Mouse (Mus musculus) testis, adult 2 months (tissue): ENCODE measurements around the gene Cecr2. TPM values are rescaled to one million over a fixed set of nuclear protein-coding genes. Genes with fewer than 3 reads are reported as not detected.

ENCODE experiments used
- H3K27ac ChIP-seq: fragments of 200-500 bp; 2 replicates; pipeline ENCODE4 v1.5.1; 2012; ENCODE audit warnings: low read depth, low read length; ENCODE audit not compliant: control insufficient read depth, insufficient read depth
- H3K27me3 ChIP-seq: fragments of 200-500 bp; 2 replicates; pipeline ENCODE4 v1.6.1; 2012; ENCODE audit warnings: mild to moderate bottlenecking, low read length, moderate library complexity; ENCODE audit not compliant: control insufficient read depth, insufficient read depth
- H3K36me3 ChIP-seq: fragments of 200-500 bp; 2 replicates; pipeline ENCODE4 v1.6.1; 2012; ENCODE audit warnings: mild to moderate bottlenecking, low read length; ENCODE audit not compliant: control insufficient read depth, insufficient read depth
- H3K4me1 ChIP-seq: fragments of 200-500 bp; 2 replicates; pipeline ENCODE4 v1.6.1; 2012; ENCODE audit warnings: low read length; ENCODE audit not compliant: control insufficient read depth, insufficient read depth
- H3K4me3 ChIP-seq: fragments of 200-500 bp; 2 replicates; pipeline ENCODE4 v1.5.1; 2012; ENCODE audit warnings: low read depth, mild to moderate bottlenecking, low read length, moderate library complexity, mixed read lengths; ENCODE audit not compliant: control insufficient read depth
- CTCF ChIP-seq: fragments of 200-500 bp; IDR thresholded peaks from 2 replicates; pipeline ENCODE4 v1.5.1; 2012; ENCODE audit warnings: low read depth, mild to moderate bottlenecking, inconsistent platforms, low read length, moderate library complexity; ENCODE audit not compliant: control insufficient read depth, insufficient read depth, insufficient replicate concordance
- POLR2A ChIP-seq: fragments of 200-500 bp; IDR thresholded peaks from 2 replicates; pipeline ENCODE4 v1.6.1; 2012; ENCODE audit warnings: low read depth, mild to moderate bottlenecking, inconsistent platforms, low read length, moderate library complexity; ENCODE audit not compliant: control insufficient read depth
- polyA plus RNA-seq: library from polyadenylated mRNA; depleted of rRNA; stranded (reverse); fragments of >200 nt; gene quantifications from 2 replicates; pipeline ENCODE4 v1.2.3, GENCODE M21; 2012

Cecr2 gene
- polyA plus RNA-seq, 1 experiment: 16.8 TPM

DNA sequence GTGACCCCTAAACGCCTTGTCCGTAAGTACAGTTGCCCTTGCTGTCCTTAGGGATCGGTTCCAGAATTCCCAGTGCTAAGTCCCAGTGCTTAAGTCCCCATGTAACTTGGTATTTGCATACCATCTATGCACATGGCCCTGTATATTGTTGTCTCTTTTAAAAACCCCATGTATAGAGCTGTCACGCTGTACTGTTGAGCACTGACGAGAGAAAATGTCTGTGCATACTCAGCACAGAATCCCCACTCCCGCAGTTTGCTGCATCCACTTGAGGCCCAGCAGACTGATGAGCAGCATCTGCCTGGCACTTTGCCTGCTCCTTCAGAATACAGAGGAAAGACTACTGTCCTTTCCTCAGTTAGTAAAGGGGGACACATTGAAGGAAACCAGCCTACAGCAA is 107.6 kb downstream of the Cecr2 start:
- Histone ChIP-seq H3K4me3 (no peak overlapping the region), H3K27me3 (no peaks in the 10 kb centered on the region), H3K27ac (no peak overlapping the region), H3K36me3 (no peaks in the 10 kb centered on the region), H3K4me1 (no peaks in the 10 kb centered on the region)
- TF ChIP-seq CTCF: no peak
- no peak for TF ChIP-seq POLR2A

DNA sequence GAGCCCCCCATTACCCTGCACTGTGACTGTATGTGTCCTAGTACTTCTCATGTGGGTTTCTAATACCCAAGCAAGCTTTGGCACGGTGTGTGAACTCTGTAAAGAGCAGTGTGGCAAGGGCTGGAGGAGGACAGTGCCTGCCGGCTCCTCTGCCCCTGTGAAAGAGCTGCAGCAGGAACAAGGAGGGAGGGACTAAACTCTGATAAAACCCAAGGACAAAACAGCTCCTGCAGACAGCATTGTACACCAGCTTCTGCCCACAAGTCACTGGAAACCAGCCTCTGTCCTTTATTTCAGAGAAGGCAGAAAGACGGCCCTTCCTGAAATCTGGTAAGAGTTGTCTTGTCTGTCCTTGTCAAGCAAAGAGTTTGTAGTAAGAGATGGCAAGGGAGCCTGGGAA is 110.1 kb downstream of the Cecr2 start:
- peaks cover 2% of the 10 kb centered on the region for H3K4me1 ChIP-seq
- TF ChIP-seq POLR2A: no peak
- TF ChIP-seq CTCF: no peak
- H3K27me3 ChIP-seq: no peaks in the 10 kb centered on the region
- no peaks in the 10 kb centered on the region for H3K36me3 ChIP-seq
- no peak overlapping the region for H3K4me3 ChIP-seq
- peak overlapping the region; percentile 60 for H3K27ac ChIP-seq

DNA sequence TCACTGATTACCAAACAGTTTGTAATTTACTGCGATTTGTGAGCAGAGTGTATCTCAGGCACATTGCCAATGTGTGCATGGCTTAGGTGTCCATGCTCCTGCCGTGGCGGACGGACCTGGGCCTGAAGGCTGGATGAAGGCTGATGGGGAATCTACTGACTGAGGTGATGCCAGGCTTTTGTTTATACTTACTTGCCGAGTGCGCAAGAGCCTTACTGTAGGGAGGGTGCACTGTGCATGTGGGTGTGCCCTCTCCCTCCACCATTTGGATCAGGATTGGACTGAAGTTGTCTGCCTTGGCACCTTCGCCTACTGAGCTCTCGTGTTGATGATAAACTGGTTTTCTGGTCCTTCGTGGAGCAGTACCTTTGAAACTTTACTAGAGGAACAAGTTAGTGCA is 111.4 kb downstream of the Cecr2 start:
- Histone ChIP-seq H3K27ac (no peak overlapping the region), H3K4me1 (peaks cover 7% of the 10 kb centered on the region), H3K4me3 (no peak overlapping the region), H3K36me3 (no peaks in the 10 kb centered on the region), H3K27me3 (no peaks in the 10 kb centered on the region)
- no peak for TF ChIP-seq CTCF
- TF ChIP-seq POLR2A: no peak

DNA sequence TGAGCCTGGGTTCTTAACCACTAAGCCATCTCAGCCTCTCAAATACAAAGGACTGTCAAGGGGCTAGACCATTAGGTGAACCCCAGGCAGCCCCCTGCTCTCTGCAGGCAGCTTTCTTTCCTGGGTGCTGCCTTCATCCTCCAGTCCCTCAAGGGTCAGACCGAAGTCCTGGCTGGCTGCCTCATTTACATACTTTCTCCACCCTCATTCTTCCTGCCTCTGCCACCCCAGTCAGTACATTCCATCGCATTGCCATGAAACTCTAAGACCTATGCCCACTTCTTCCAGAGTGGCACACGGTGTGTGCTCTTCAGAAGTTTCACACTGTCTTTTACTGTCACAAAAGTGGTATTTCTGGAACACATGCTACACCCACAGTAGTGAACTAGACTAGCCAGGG is 112.1 kb downstream of the Cecr2 start:
- no peak overlapping the region for H3K4me3 ChIP-seq
- no peaks in the 10 kb centered on the region for H3K36me3 ChIP-seq
- H3K27me3 ChIP-seq: no peaks in the 10 kb centered on the region
- no peak overlapping the region for H3K27ac ChIP-seq
- TF ChIP-seq CTCF: no peak
- TF ChIP-seq POLR2A: no peak
- peaks cover 7% of the 10 kb centered on the region for H3K4me1 ChIP-seq

DNA sequence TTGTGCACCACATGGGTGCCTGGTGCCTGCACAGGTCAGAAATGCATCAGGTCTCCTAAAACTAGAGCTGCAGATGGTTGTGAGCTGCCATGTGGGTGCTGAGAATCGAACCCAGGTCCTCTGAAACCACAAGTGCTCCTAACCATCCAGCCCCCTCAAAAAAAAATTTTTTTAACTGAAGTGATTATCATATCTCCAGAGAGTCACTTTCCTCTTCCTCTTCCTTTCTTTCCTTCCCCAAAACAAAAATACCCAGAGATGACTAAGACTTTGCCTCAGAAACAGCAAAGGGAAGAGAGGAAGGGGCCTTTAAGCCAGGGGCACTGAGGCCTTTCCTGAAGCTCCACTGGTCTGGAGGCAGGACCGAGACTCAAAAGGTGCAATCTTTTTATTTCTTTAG is 116.8 kb downstream of the Cecr2 start:
- no peak overlapping the region for H3K27ac ChIP-seq
- peaks cover 12% of the 10 kb centered on the region for H3K4me1 ChIP-seq
- TF ChIP-seq POLR2A (no peak), CTCF (no peak)
- H3K27me3 ChIP-seq: no peaks in the 10 kb centered on the region
- H3K36me3 ChIP-seq: no peaks in the 10 kb centered on the region
- H3K4me3 ChIP-seq: no peak overlapping the region

DNA sequence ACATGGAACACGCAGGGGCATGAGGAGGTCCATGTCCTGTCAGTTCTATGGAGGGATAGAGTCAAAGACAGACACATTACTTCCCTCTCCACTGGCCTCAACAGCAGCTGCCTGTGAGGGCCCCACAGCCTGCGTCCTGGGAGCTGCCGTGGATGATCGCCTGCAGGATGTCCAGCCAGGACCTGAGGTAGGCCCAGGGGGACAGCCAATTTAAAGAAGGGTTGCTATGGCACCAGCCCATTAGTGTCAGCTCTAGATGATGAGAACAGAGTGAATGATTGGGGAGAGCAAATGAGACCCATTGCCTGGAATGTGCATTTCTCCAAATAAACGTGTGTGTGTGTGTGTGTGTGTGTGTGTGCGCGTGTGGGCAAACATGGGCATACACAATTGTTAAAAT is 118.2 kb downstream of the Cecr2 start:
- H3K27ac ChIP-seq: no peak overlapping the region
- H3K4me3 ChIP-seq: no peak overlapping the region
- TF ChIP-seq POLR2A: no peak
- no peak for TF ChIP-seq CTCF
- no peaks in the 10 kb centered on the region for H3K36me3 ChIP-seq
- H3K4me1 ChIP-seq: peaks cover 12% of the 10 kb centered on the region
- H3K27me3 ChIP-seq: no peaks in the 10 kb centered on the region

- Histone ChIP-seq H3K27me3 (no peaks in the 10 kb centered on the region), H3K27ac (no peak overlapping the region), H3K4me1 (peaks cover 6% of the 10 kb centered on the region; the same call in 1 of the 2 replicates), H3K4me3 (no peak overlapping the region), H3K36me3 (no peaks in the 10 kb centered on the region)
- no peak for TF ChIP-seq POLR2A
- no peak for TF ChIP-seq CTCF
Measured at GRCm38 (mm10) chr6:120788068-120788607, 122.0 kb downstream of the Cecr2 start.

GRCm38 (mm10) chr6:120788904-120789303 is 122.7 kb downstream of the Cecr2 start:
- no peaks in the 10 kb centered on the region for H3K27me3 ChIP-seq
- H3K4me3 ChIP-seq: no peak overlapping the region
- H3K36me3 ChIP-seq: no peaks in the 10 kb centered on the region
- H3K4me1 ChIP-seq: peaks cover 6% of the 10 kb centered on the region; the same call in 1 of the 2 replicates
- TF ChIP-seq POLR2A: no peak
- TF ChIP-seq CTCF: no peak
- no peak overlapping the region for H3K27ac ChIP-seq
